Mouse (Mus musculus) frontal cortex, adult (tissue): ENCODE results near the gene Ptges3l.
"Not testable (repeated sequence)": the region's sequence is repeated elsewhere in the genome, so short reads cannot be mapped to it uniquely, and the experiment has no call there.

Source experiments
- ATAC-seq: cut with Nextera tagmentation; 2 replicates; pipeline ENCODE4 v1.9.2; 2017; ENCODE audit warnings: mild to moderate bottlenecking, moderate library complexity, mixed read lengths; ENCODE audit not compliant: low TSS enrichment

Gene Ptges3l

GRCm38 (mm10) chr11:101420148-101420547 lies 5.0 kb downstream of the Ptges3l start:
- ATAC-seq, result no peak

GRCm38 (mm10) chr11:101419610-101420009 lies 5.5 kb downstream of the Ptges3l start:
- ATAC-seq, result no peak

GRCm38 (mm10) chr11:101418991-101419390 lies 6.1 kb downstream of the Ptges3l start:
- ATAC-seq, result peak; percentile 77; the same call in 1 of the 2 replicates

- ATAC-seq, result peak; percentile 56; the same call in 1 of the 2 replicates
These were observed 7.9 kb downstream of the Ptges3l start, which contains the start of gene Aarsd1 for GRCm38 (mm10) chr11:101417101-101417855. Aarsd1 (minus strand) TSS chr11:101417615.

- ATAC-seq, result peak; percentile 51; the same call in 1 of the 2 replicates
These were observed 8.6 kb downstream of the Ptges3l start for GRCm38 (mm10) chr11:101416433-101417100.

GRCm38 (mm10) chr11:101415306-101415705 lies 9.8 kb downstream of the Ptges3l start:
- ATAC-seq, result no peak

GRCm38 (mm10) chr11:101395110-101395509 lies 30.0 kb downstream of the Ptges3l start:
- peak; percentile 80; the same call in 1 of the 2 replicates for ATAC-seq

- no peak for ATAC-seq
These were observed 43.3 kb downstream of the Ptges3l start for GRCm38 (mm10) chr11:101381817-101382216.

GRCm38 (mm10) chr11:101378926-101379325 lies 46.2 kb downstream of the Ptges3l start:
- no peak for ATAC-seq

- ATAC-seq, result not testable (repeated sequence)
These were observed 46.9 kb downstream of the Ptges3l start for GRCm38 (mm10) chr11:101378196-101378595.

GRCm38 (mm10) chr11:101374421-101374938 lies 50.7 kb downstream of the Ptges3l start:
- ATAC-seq, result no peak

- no peak for ATAC-seq
These were observed 55.0 kb downstream of the Ptges3l start for GRCm38 (mm10) chr11:101370141-101370540.
